Mouse (Mus musculus): ENCODE measurements around the gene Evx2. TPM values are rescaled to one million over a fixed set of nuclear protein-coding genes. Genes with fewer than 3 reads are reported as not detected.

Gene Evx2
- total and polyA plus RNA-seq, 2 experiments from 2014 or later = 0.55 to 4.3 TPM

GRCm38 (mm10) chr2:74652996-74653340, 6.4 kb downstream of the Evx2 start:
- DNase-seq (ENCODE audit: low spot score) = no peak
- 46% methylated on average over 2 of the region's 2 CpGs for WGBS

GRCm38 (mm10) chr2:74647082-74647864, 12.1 kb downstream of the Evx2 start:
- no peak for TF ChIP-seq CTCF (IDR thresholded peaks at IDR 0.05; ENCODE audit: low read depth)
- WGBS = 15% methylated on average over 7 of the region's 7 CpGs

More at GRCm38 (mm10) chr2:74652996-74653340, 6.4 kb downstream of the Evx2 start:
- Histone ChIP-seq H3K27ac (no peak overlapping the region), H3K4me2 (ENCODE audit: low read depth, low read length) (no peak overlapping the region), H3K4me3 (ENCODE audit: low read length) (no peak overlapping the region), H3K9me3 (ENCODE audit: low read length) (no peaks in the 10 kb centered on the region), H3K36me3 (ENCODE audit: insufficient read depth, low read length) (no peaks in the 10 kb centered on the region), H3K4me1 (ENCODE audit: insufficient read depth, low read length) (no peaks in the 10 kb centered on the region), H3K9ac (replicated peaks; ENCODE audit: low read length) (no peak overlapping the region), H3K27me3 (ENCODE audit: insufficient read depth, low read length) (peaks cover 82% of the 10 kb centered on the region)
- no peak for TF ChIP-seq CTCF (IDR thresholded peaks at IDR 0.05; ENCODE audit: low read depth)
- no peak for ATAC-seq

GRCm38 (mm10) chr2:74645631-74646030, 13.7 kb downstream of the Evx2 start:
- Histone ChIP-seq H3K9ac (replicated peaks; ENCODE audit: low read length) (no peak overlapping the region), H3K9me3 (ENCODE audit: low read length) (no peaks in the 10 kb centered on the region), H3K4me3 (ENCODE audit: low read length) (no peak overlapping the region), H3K27ac (no peak overlapping the region), H3K4me1 (ENCODE audit: insufficient read depth, low read length) (no peaks in the 10 kb centered on the region), H3K36me3 (ENCODE audit: insufficient read depth, low read length) (no peaks in the 10 kb centered on the region), H3K27me3 (ENCODE audit: insufficient read depth, low read length) (peaks cover 62% of the 10 kb centered on the region), H3K4me2 (ENCODE audit: low read depth, low read length) (no peak overlapping the region)
- TF ChIP-seq CTCF (IDR thresholded peaks at IDR 0.05; ENCODE audit: low read depth) = no peak
- no peak for ATAC-seq
- DNase-seq (ENCODE audit: low spot score) = no peak
- WGBS = 84% methylated on average over 3 of the region's 3 CpGs

More at GRCm38 (mm10) chr2:74647082-74647864, 12.1 kb downstream of the Evx2 start:
- no peak overlapping the region for H3K4me2 ChIP-seq (ENCODE audit: low read depth, low read length)
- DNase-seq (ENCODE audit: low spot score) = no peak
- no peak for ATAC-seq
- H3K27me3 ChIP-seq (ENCODE audit: insufficient read depth, low read length) = peaks cover 77% of the 10 kb centered on the region
- no peak overlapping the region for H3K4me3 ChIP-seq (ENCODE audit: low read length)
- H3K9ac ChIP-seq (replicated peaks; ENCODE audit: low read length) = no peak overlapping the region
- H3K9me3 ChIP-seq (ENCODE audit: low read length) = no peaks in the 10 kb centered on the region
- H3K27ac ChIP-seq = no peak overlapping the region
- H3K4me1 ChIP-seq (ENCODE audit: insufficient read depth, low read length) = no peaks in the 10 kb centered on the region
- H3K36me3 ChIP-seq (ENCODE audit: insufficient read depth, low read length) = no peaks in the 10 kb centered on the region

- Histone ChIP-seq H3K4me1 (ENCODE audit: insufficient read depth, low read length) (no peaks in the 10 kb centered on the region), H3K27me3 (ENCODE audit: insufficient read depth, low read length) (peaks cover 35% of the 10 kb centered on the region), H3K9me3 (ENCODE audit: low read length) (0 out of 2 replicates have a peak, but pooled peaks cover 2% of the 10 kb centered on the region), H3K27ac (no peak overlapping the region), H3K4me3 (ENCODE audit: low read length) (no peak overlapping the region), H3K9ac (replicated peaks; ENCODE audit: low read length) (no peak overlapping the region), H3K4me2 (ENCODE audit: low read depth, low read length) (no peak overlapping the region), H3K36me3 (ENCODE audit: insufficient read depth, low read length) (no peaks in the 10 kb centered on the region)
- no peak for DNase-seq (ENCODE audit: low spot score)
- ATAC-seq = no peak
- 63% methylated on average over 5 of the region's 5 CpGs for WGBS
- TF ChIP-seq CTCF (IDR thresholded peaks at IDR 0.05; ENCODE audit: low read depth) = no peak
These were observed 16.9 kb downstream of the Evx2 start for GRCm38 (mm10) chr2:74642431-74642830.

GRCm38 (mm10) chr2:74635412-74635811, 23.9 kb downstream of the Evx2 start:
- Histone ChIP-seq H3K4me1 (ENCODE audit: insufficient read depth, low read length) (no peaks in the 10 kb centered on the region), H3K9me3 (ENCODE audit: low read length) (0 out of 2 replicates have a peak, but pooled peaks cover 2% of the 10 kb centered on the region), H3K27me3 (ENCODE audit: insufficient read depth, low read length) (no peaks in the 10 kb centered on the region), H3K4me3 (ENCODE audit: low read length) (no peak overlapping the region), H3K27ac (no peak overlapping the region), H3K4me2 (ENCODE audit: low read depth, low read length) (no peak overlapping the region), H3K36me3 (ENCODE audit: insufficient read depth, low read length) (no peaks in the 10 kb centered on the region), H3K9ac (replicated peaks; ENCODE audit: low read length) (no peak overlapping the region)
- WGBS = 72% methylated on average over 4 of the region's 4 CpGs
- DNase-seq (ENCODE audit: low spot score) (no peak), ATAC-seq (no peak)
- TF ChIP-seq CTCF (IDR thresholded peaks at IDR 0.05; ENCODE audit: low read depth) = no peak

GRCm38 (mm10) chr2:74620368-74620767, 39.0 kb downstream of the Evx2 start:
- 91% methylated on average over 10 of the region's 10 CpGs for WGBS
- no peaks in the 10 kb centered on the region for H3K4me1 ChIP-seq (ENCODE audit: insufficient read depth, low read length)
- no peaks in the 10 kb centered on the region for H3K36me3 ChIP-seq (ENCODE audit: insufficient read depth, low read length)
- H3K9me3 ChIP-seq (ENCODE audit: low read length) = no peaks in the 10 kb centered on the region
- ATAC-seq = no peak
- TF ChIP-seq CTCF (IDR thresholded peaks at IDR 0.05; ENCODE audit: low read depth) = no peak
- no peak overlapping the region for H3K4me2 ChIP-seq (ENCODE audit: low read depth, low read length)
- no peak overlapping the region for H3K4me3 ChIP-seq (ENCODE audit: low read length)
- H3K27me3 ChIP-seq (ENCODE audit: insufficient read depth, low read length) = no peaks in the 10 kb centered on the region
- DNase-seq (ENCODE audit: low spot score) = no peak
- no peak overlapping the region for H3K9ac ChIP-seq (replicated peaks; ENCODE audit: low read length)
- no peak overlapping the region for H3K27ac ChIP-seq

- no peaks in the 10 kb centered on the region for H3K9me3 ChIP-seq (ENCODE audit: low read length)
- H3K9ac ChIP-seq (replicated peaks; ENCODE audit: low read length) = no peak overlapping the region
- 84% methylated on average over 3 of the region's 3 CpGs for WGBS
- no peaks in the 10 kb centered on the region for H3K27me3 ChIP-seq (ENCODE audit: insufficient read depth, low read length)
- no peak for TF ChIP-seq CTCF (IDR thresholded peaks at IDR 0.05; ENCODE audit: low read depth)
- H3K4me3 ChIP-seq (ENCODE audit: low read length) = no peak overlapping the region
- no peak for ATAC-seq
- DNase-seq (ENCODE audit: low spot score) = no peak
- H3K27ac ChIP-seq = no peak overlapping the region
- no peaks in the 10 kb centered on the region for H3K4me1 ChIP-seq (ENCODE audit: insufficient read depth, low read length)
- no peaks in the 10 kb centered on the region for H3K36me3 ChIP-seq (ENCODE audit: insufficient read depth, low read length)
- H3K4me2 ChIP-seq (ENCODE audit: low read depth, low read length) = no peak overlapping the region
These were observed 39.6 kb downstream of the Evx2 start for GRCm38 (mm10) chr2:74619676-74620246.
